Mouse (Mus musculus) naive thymus-derived CD4-positive, alpha-beta T cell, adult 5 months (primary cell): ENCODE results near the gene Hnrnpu. TPM values are rescaled to one million over a fixed set of nuclear protein-coding genes. Genes with fewer than 3 reads are reported as not detected.

Experiments
- polyA plus RNA-seq: library from polyadenylated mRNA; unstranded; fragments of 100-300 nt; shearing (Covaris generic); gene quantifications from one replicate; pipeline ENCODE4 v1.2.1, GENCODE M21; 2017

Hnrnpu gene
- polyA plus RNA-seq = 963 TPM

DNA sequence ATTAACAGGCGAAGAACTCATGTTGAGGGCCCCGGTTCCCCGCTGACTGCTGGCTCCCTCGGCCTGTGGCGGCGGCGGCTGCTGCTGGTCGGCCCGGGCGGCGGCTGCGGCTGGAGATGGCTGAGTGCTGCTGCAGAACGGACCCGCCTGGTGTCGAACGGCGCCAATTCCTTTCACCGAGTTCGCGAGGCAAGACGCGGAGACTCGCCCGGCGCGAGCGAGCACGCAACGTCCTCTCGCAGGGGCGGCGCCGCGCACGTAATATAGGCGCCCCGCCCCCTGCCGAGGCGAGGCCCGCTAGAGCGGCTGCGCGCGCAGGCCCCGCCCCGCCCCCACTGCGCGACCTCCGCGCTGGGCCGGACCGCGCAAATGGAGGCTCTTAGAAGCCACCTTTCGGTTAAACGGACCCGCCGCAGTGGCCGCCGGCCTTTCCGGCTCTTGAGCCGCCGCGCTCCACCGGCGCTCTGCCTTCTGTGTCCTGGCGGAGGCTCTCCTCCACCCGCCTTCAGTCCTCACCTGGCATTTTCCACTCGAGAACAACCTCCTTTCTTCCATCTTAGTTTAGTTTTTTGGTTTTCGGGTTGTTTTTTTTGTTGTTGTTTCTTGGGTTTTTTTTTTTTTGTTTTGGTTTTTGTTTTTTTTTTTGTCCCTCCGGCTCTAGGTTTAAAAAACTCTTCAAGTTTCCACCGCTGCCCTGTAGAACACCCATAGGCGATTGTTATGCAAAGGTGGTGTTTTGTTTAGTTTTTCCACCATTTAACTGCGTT, at the start of gene Hnrnpu:
TSS of gene Hnrnpu (minus strand) at position 247 of the 767 bp plus-strand sequence.

DNA sequence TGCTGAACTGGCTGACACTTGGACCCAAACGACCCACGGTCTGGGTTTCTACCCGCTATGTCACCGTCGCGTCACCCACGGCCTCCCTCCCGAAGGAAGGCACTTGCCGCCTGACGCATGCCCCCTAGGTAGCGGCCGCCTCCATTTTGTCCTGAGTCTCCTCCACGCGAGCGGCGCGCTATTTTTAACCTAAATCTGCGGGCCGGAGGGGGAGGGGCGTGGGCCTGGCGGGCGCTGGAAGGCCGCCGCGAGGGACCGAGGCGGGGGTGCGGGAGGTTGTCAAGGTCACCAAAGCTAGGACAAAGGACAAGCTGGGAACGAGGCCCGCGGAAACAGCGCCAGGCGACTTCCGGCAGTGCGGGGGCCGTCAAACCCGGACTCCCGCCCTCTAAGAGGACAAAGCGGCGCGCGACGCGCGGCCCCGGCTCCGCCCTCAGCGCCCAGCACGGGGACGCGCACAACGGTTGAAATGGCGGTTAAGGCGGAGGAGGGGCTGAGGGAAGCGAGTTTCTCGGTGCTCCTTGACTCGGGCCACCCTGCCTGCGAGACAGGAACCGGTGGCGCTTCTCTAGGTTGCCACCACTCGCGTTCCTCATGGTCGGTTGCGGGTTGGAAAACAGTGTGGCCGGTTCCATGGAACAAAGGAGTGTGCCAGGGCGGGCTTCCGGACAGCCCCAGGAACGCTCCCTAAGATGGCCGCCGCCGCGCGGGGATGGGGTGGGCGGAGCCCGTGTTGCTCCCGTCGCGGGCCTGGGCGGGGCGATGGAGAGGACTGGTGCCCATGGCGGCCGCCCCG, 19.0 kb downstream of the Hnrnpu start, which contains the start of gene Cox20:
TSS of gene Cox20 (plus strand) at position 742 of the 796 bp plus-strand sequence.

Other genes with a start within 250 kb of the Hnrnpu start
- gene Desi2, start 150.4 kb downstream of the Hnrnpu start, polyA plus RNA-seq = 35.3 TPM
- gene Cox20, start 18.7 kb downstream of the Hnrnpu start, polyA plus RNA-seq = 118 TPM
- gene Efcab2, start 68.3 kb upstream of the Hnrnpu start, polyA plus RNA-seq = 4.2 TPM
- gene Kif26b, start 191.3 kb upstream of the Hnrnpu start, polyA plus RNA-seq = not detected